Mouse (Mus musculus) cerebellum, adult 2 months (tissue): ENCODE measurements around the gene Pmepa1. TPM values are rescaled to one million over a fixed set of nuclear protein-coding genes. Genes with fewer than 3 reads are reported as not detected.

Experiments
- DNase-seq, 2 experiments: peaks; one replicate each; pipeline ENCODE4 v3.0.0; 2021
- H3K27ac ChIP-seq: fragments of 200-500 bp; 2 replicates; pipeline ENCODE4 v1.5.1; 2012; ENCODE audit warnings: low read length, control low read depth, inconsistent platforms; ENCODE audit not compliant: insufficient read depth
- H3K27me3 ChIP-seq: fragments of 200-500 bp; 2 replicates; pipeline ENCODE4 v1.6.1; 2012; ENCODE audit warnings: inconsistent platforms, mild to moderate bottlenecking, low read length, moderate library complexity; ENCODE audit not compliant: control insufficient read depth, insufficient read depth
- H3K4me1 ChIP-seq: fragments of 200-500 bp; 2 replicates; pipeline ENCODE4 v1.6.1; 2011; ENCODE audit warnings: low read length; ENCODE audit not compliant: control insufficient read depth, insufficient read depth
- H3K4me3 ChIP-seq: fragments of 200-500 bp; replicated peaks from 2 replicates; pipeline ENCODE3; 2011; ENCODE audit warnings: mild to moderate bottlenecking, low read depth, low read length, control low read depth; ENCODE audit not compliant: insufficient read depth
- CTCF ChIP-seq: fragments of 200-500 bp; IDR thresholded peaks from 2 replicates; pipeline ENCODE4 v1.5.1; 2011; ENCODE audit warnings: low read depth, mild to moderate bottlenecking, control low read depth, low read length, moderate library complexity, borderline replicate concordance; ENCODE audit not compliant: insufficient read depth
- POLR2A ChIP-seq: fragments of 200-500 bp; IDR thresholded peaks from 2 replicates; pipeline ENCODE4 v1.6.1; 2011; ENCODE audit warnings: low read length, control low read depth, borderline replicate concordance; ENCODE audit not compliant: insufficient read depth
- WGBS: fragments of 180-500 bp; shearing (Covaris S2); methylation state at CpG from one replicate; pipeline ENCODE4 v1.1.7; 2018; 5-methylcytosine and 5-hydroxymethylcytosine counted together
- polyA plus RNA-seq: library from polyadenylated mRNA; depleted of rRNA; stranded (reverse); fragments of >200 nt; gene quantifications from 2 replicates; pipeline ENCODE4 v1.2.3, GENCODE M21; 2012

The Pmepa1 gene
- polyA plus RNA-seq, 1 experiment: 24.1 TPM

DNA sequence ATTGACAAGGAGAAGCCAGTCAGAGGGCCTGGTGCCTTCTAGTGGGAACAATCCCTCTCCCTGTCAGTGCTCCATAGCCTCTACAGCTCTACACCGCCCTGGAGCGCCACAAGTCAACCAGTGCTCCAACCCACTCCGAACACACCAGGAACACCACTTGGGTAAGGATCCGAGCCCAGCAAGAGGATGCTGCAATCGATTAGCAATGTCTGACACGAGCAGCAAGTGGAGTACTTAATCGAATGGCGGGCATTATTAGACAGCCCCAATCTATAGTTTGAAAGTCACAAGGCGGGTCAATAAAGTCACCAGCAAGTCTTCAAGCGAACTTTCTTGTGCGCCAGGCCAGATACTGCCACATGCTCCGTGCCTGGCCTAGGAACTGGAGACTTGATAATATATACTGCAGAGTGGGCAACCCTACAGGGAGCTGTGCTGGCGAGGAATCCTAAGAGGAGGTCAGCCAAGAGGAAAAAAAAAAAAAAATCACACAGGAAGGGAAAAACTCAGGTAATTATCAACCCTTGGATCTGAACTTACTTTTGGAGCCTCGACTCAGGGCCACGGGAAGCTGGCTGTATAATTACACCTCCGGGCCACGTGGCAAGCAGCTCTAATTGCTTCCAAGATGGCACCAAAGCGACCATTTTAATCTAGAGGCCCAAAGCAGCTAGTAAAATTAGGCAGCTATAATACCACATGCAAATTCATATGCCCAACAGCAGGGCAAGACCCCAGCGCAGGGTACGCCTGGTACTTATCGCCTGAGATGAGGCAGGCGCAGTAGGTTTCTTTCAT lies 10.7 kb downstream of the Pmepa1 start:
- no peaks in the 10 kb centered on the region for H3K4me1 ChIP-seq

DNA sequence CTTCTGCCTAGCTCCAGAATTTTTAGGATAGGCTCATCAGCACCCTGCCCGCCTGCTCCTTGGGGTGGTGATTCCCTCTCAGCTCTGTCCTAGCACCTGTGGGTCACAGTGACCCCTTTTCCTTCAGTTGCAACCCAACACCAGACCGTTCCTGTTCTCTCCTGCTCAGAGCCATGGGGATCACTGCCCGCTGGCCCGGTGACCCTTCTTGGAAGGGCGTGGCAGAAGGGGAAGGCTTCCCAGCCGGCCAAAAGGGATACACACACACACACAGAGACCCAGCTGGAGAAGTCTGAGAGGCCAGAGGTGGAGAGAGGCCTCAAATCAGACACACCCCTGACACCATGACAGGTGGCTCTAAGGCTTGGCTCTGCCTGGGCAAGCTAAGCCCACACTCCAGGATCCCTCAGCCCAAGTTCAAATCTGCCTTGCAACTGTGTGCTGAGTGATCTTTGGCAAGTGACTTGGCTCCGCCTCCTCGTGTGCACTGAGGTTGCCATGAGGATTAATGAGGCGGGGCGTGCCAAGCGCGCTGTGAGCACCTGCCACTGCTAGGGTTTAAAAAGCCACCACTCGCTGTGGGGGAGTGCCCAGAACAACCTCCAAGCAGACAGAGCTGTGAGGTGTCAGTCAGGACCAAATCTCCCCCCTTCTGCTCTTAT lies 11.7 kb downstream of the Pmepa1 start:
- Histone ChIP-seq H3K4me3 (no peak overlapping the region), H3K4me1 (no peaks in the 10 kb centered on the region), H3K27me3 (no peaks in the 10 kb centered on the region), H3K27ac (no peak overlapping the region)
- WGBS: 20% methylated on average over 13 of the region's 13 CpGs
- TF ChIP-seq POLR2A (no peak), CTCF (no peak)
- peak in 1 of 2 experiments; percentile 12 for DNase-seq

More for the DNA sequence above, 10.7 kb downstream of the Pmepa1 start:
- Histone ChIP-seq H3K27ac (no peak overlapping the region), H3K4me3 (no peak overlapping the region), H3K27me3 (no peaks in the 10 kb centered on the region)
- 87% methylated on average over 22 of the region's 22 CpGs for WGBS
- TF ChIP-seq CTCF: no peak
- TF ChIP-seq POLR2A: no peak
- DNase-seq: no peak

DNA sequence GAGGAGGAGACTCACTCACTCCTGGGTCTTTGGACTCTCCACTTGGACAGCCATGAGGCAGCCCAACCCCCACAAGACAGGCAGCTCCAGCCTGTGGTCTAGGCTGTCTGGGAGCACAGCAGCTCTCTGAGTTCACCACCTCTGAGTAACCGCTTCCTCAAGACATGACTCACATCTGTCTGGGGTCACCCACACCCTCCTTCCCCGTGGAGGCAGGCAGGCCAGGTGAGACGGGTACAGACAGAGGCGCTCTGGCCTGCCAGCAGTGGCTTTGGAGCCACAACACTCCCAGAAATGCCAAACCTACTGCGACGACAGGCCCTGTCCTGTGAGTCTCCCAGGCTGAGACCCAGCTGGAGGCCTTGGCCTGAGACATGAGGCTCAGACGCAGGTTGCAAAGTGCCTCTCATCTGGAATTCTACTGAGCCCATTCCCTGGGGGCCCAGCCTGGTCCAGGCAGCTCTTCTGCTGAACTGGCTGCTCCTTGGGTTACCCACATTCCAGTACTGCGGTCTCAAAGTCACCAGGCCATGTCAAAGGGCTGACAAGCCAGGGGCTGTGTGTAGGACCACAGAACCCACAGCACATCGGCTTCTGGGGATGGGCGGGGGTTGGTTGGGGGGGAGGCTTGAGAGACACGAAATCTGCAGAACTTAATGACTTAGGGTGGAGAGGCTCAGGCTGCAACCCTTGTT lies 12.6 kb downstream of the Pmepa1 start:
- 77% methylated on average over 11 of the region's 11 CpGs for WGBS
- Histone ChIP-seq H3K27ac (no peak overlapping the region), H3K4me3 (no peak overlapping the region), H3K4me1 (no peaks in the 10 kb centered on the region), H3K27me3 (no peaks in the 10 kb centered on the region)
- DNase-seq: no peak
- TF ChIP-seq POLR2A (no peak), CTCF (no peak)

DNA sequence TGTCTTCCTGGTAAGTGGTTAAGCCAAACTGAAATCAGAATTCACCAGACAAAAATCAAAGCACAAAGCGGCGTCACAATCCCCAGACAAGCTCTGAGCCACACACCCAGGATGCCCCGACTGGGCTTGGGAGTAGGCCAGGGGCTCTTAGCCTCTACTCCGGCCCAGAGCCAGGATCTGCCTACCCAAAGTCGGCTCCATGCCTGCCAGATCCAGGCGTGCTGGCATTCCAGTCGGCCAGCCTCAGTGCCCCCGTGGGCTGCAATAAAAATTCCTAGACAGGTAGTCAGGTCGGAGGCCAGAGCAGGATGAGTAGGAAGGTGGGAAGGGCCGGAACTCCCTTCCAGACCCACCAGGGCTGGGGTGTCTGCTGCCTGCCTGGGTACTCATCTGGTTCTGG lies 14.8 kb downstream of the Pmepa1 start:
- WGBS: 15% methylated on average over 10 of the region's 10 CpGs
- peaks cover 1% of the 10 kb centered on the region; the same call in 1 of the 2 replicates for H3K27me3 ChIP-seq
- H3K4me3 ChIP-seq: no peak overlapping the region
- H3K4me1 ChIP-seq: peaks cover 5% of the 10 kb centered on the region; the same call in 1 of the 2 replicates
- no peak for TF ChIP-seq CTCF
- no peak for TF ChIP-seq POLR2A
- no peak overlapping the region for H3K27ac ChIP-seq
- peak; percentile 23 to 25 for DNase-seq

DNA sequence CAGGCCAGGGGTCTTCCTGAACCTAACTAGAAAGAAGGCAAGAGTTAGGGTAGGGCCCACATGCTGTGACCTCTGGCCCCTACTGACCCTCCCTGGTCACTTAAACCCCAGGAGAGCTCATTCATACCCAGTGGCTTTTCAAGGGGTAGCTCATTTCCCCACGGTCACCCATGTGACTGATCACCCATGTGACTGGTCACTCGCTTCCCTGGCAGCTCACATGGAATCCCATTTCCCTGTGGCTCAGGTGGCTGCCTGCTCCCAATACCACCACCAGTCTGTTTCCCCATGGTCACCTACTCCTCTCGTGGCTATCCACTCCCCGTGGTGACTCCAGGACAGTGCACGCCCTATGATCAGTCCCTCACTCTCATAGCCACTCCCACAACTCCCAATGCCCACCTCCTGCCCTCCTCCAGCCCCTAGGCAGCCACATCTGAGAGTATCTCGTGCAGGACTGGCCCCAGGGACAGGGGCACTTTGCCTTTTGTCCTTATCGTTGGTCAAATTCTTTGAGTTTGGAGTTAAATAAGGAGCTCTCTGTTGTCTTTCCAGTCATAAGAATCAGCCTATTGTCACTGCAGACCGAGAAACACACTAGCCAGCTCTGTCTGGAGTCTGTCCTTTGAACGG lies 17.8 kb downstream of the Pmepa1 start:
- peaks cover 1% of the 10 kb centered on the region; the same call in 1 of the 2 replicates for H3K27me3 ChIP-seq
- 50% methylated on average over 9 of the region's 9 CpGs for WGBS
- TF ChIP-seq CTCF (no peak), POLR2A (no peak)
- no peak overlapping the region for H3K27ac ChIP-seq
- peaks cover 5% of the 10 kb centered on the region; the same call in 1 of the 2 replicates for H3K4me1 ChIP-seq
- H3K4me3 ChIP-seq: no peak overlapping the region
- DNase-seq: no peak

DNA sequence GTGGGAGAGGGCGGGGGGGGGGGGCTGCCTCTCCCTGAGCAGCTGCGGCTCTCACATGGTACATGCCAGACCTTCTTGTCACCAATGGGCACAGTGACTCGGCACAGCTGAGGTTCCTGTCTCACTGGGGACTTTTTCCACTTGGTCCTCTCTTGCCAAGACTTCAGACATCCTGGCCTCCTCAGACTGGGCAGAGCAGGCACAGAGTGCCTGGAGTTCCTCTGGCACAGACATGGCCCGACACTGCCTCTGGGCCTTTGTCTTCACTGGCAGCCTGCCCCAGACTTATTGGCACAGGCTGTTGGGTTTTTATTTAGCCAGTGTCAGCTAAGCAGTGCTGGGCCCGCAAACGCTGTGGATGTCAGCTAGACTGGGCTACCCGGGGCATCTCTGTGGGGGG lies 18.7 kb downstream of the Pmepa1 start:
- peaks cover 5% of the 10 kb centered on the region; the same call in 1 of the 2 replicates for H3K4me1 ChIP-seq

DNA sequence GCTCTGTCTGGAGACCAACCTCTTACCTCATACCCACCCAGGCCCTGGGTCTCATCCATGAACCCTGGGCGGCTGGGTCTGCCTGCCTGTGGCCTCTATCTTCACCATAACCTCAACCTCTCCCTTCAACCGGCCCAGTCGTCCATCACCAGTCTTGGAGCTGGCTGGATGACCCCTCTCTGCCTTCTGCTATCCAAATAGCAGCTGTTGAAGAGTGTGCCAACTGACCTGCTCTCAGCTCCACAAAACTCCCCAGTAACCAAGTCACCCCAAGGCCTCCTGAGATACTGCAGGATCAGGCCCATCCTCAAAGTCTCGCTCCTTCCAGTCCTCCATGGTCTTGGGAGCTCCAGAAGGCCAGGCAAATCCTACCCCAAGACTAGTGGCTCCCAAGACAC lies 19.8 kb downstream of the Pmepa1 start:
- DNase-seq: no peak
- H3K4me3 ChIP-seq: no peak overlapping the region
- WGBS: 71% methylated on average over 4 of the region's 4 CpGs
- H3K27me3 ChIP-seq: peaks cover 1% of the 10 kb centered on the region; the same call in 1 of the 2 replicates
- no peak for TF ChIP-seq POLR2A
- TF ChIP-seq CTCF: no peak
- peaks cover 5% of the 10 kb centered on the region; the same call in 1 of the 2 replicates for H3K4me1 ChIP-seq
- no peak overlapping the region for H3K27ac ChIP-seq

More for the DNA sequence above, 18.7 kb downstream of the Pmepa1 start:
- H3K27ac ChIP-seq: no peak overlapping the region
- H3K27me3 ChIP-seq: peaks cover 1% of the 10 kb centered on the region; the same call in 1 of the 2 replicates
- TF ChIP-seq CTCF (no peak), POLR2A (no peak)
- peak; percentile 70 to 75 for DNase-seq
- H3K4me3 ChIP-seq: no peak overlapping the region
- WGBS: 8% methylated on average over 7 of the region's 7 CpGs
